Mouse (Mus musculus) megakaryocyte, embryonic 14.5 days (primary cell): Measurements from ENCODE around the gene Wfikkn1. TPM values are rescaled to one million over a fixed set of nuclear protein-coding genes. Genes with fewer than 3 reads are reported as not detected.

ENCODE experiments used
- H3K27me3 ChIP-seq: replicated peaks from 2 replicates; pipeline ENCODE3; 2012; ENCODE audit warnings: inconsistent platforms
- H3K36me3 ChIP-seq: replicated peaks from 2 replicates; pipeline ENCODE3; 2012; ENCODE audit warnings: low read length, inconsistent platforms, mixed read lengths
- H3K4me1 ChIP-seq: 2 replicates; pipeline ENCODE4 v1.6.1; 2012; ENCODE audit warnings: inconsistent platforms
- H3K4me3 ChIP-seq: replicated peaks from 2 replicates; pipeline ENCODE3; 2012; ENCODE audit warnings: moderate library complexity, mild to moderate bottlenecking, inconsistent platforms
- H3K9me3 ChIP-seq: 2 replicates; pipeline ENCODE4 v1.6.1; 2012; ENCODE audit warnings: inconsistent platforms
- FLI1 ChIP-seq: IDR thresholded peaks from 2 replicates; pipeline ENCODE4 v1.6.1; 2012; ENCODE audit warnings: low read length, inconsistent platforms, mixed read lengths
- GATA1 ChIP-seq: IDR thresholded peaks from 3 replicates; pipeline ENCODE4 v1.6.1; 2012; ENCODE audit warnings: mixed read lengths, low read length, inconsistent platforms, borderline replicate concordance
- polyA plus RNA-seq: library from polyadenylated mRNA; stranded (reverse); fragments of >175 nt; gene quantifications from 2 replicates; pipeline ENCODE4 v1.2.3, GENCODE M21; 2012; ENCODE audit warnings: low replicate concordance; ENCODE audit not compliant: insufficient read depth

Wfikkn1 gene
- polyA plus RNA-seq, 1 experiment: 1.9 TPM

DNA sequence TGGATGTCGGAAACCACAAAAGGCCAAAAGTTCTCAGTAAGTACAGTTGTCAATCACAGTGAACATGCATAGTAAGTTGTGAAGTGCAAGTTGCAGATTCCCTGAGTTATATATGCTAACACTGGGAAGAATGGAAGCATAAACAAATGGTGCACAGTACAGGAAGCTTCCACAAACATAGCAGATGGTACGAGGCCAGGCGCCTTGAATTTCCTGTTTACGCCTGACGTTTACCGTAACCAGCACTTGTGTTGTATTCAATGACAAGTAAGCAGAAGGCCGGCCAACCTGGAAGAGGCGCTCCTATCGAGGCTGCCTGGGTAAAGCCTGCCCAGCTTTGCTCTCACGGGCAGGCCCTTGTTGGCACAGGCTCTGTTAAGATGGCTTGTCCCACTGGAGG is 6.8 kb upstream of the Wfikkn1 start:
- Histone ChIP-seq H3K36me3 (peaks cover 91% of the 10 kb centered on the region), H3K4me3 (no peak overlapping the region)

DNA sequence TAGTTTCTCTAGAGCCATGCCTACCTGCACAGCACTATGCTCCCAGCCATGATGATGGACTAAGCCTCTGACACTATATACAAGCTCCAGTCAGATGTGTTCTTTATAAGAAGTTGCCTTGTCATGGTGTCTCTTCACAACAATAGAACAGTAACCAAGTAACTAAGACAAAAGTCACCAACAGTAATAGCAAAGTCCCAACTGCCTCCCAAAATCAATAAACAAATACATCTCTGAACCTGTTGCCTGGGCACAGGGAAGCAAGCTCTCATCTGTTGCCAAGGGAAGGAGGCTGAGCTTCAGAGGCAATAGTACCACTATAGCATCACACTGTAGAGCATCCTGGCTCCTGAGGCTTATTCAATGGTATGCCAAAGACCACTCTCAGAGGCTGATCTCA is 6.1 kb upstream of the Wfikkn1 start:
- no peaks in the 10 kb centered on the region for H3K27me3 ChIP-seq
- TF ChIP-seq FLI1 (no peak), GATA1 (no peak)
- peaks cover 95% of the 10 kb centered on the region for H3K36me3 ChIP-seq
- peaks cover 34% of the 10 kb centered on the region for H3K4me1 ChIP-seq
- no peaks in the 10 kb centered on the region for H3K9me3 ChIP-seq
- no peak overlapping the region for H3K4me3 ChIP-seq

More for the DNA sequence above, 6.8 kb upstream of the Wfikkn1 start:
- H3K27me3 ChIP-seq: no peaks in the 10 kb centered on the region
- no peaks in the 10 kb centered on the region for H3K9me3 ChIP-seq
- H3K4me1 ChIP-seq: peaks cover 30% of the 10 kb centered on the region
- no peak for TF ChIP-seq FLI1

GRCm38 (mm10) chr17:25885636-25886035 is 5.0 kb upstream of the Wfikkn1 start:
- H3K27me3 ChIP-seq: no peaks in the 10 kb centered on the region
- H3K4me1 ChIP-seq: peaks cover 41% of the 10 kb centered on the region
- TF ChIP-seq GATA1: no peak
- no peak for TF ChIP-seq FLI1
- no peaks in the 10 kb centered on the region for H3K9me3 ChIP-seq
- H3K4me3 ChIP-seq: no peak overlapping the region
- H3K36me3 ChIP-seq: peaks cover 95% of the 10 kb centered on the region

DNA sequence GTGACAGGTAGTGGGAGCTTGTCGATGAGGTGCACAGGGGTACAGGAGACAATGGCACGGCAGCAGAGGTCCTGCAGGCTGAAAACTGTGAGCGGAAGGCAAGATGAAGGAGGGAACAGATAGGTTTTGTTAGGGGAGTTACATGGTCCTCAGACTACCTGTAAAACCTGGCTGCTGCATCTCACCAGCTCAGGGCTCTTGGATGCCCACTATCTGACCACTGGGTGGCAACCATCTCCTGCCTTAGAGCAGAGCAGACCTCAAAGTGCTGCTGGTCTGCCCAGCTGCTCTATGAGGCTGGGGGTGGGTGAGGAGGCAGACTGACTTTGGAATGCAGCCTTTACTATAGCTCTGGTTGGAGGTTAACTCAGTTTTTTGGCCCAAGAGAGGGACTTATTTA is 3.2 kb upstream of the Wfikkn1 start:
- Histone ChIP-seq H3K36me3 (peaks cover 95% of the 10 kb centered on the region), H3K27me3 (no peaks in the 10 kb centered on the region), H3K4me3 (no peak overlapping the region), H3K9me3 (no peaks in the 10 kb centered on the region), H3K4me1 (peaks cover 47% of the 10 kb centered on the region)
- TF ChIP-seq FLI1: no peak

DNA sequence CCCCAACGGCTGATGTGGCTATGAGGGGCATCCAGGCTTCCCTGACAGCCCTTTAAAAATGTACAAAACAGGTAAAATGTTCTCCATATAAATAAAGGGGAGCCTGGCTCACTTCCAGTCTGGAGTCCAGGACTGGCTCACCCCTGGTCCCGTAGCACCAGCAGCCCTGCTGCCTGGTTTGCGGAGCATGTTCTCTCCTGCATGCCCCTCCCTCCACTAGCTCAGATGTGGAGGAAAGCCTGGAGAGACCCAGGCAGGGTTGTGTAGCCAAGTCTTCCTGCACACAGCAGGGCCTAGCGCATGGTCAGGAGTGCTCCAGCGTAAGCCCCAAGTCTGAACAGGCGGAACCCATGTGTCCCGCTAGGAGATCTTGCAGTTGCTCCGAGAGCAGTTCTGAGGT is 2.6 kb upstream of the Wfikkn1 start:
- H3K9me3 ChIP-seq: no peaks in the 10 kb centered on the region

GRCm38 (mm10) chr17:25882306-25882705 is 1.6 kb upstream of the Wfikkn1 start:
- no peaks in the 10 kb centered on the region for H3K27me3 ChIP-seq
- H3K4me1 ChIP-seq: peaks cover 41% of the 10 kb centered on the region
- peak overlapping the region; percentile 36 for H3K4me3 ChIP-seq
- TF ChIP-seq FLI1 (no peak), GATA1 (no peak)
- no peaks in the 10 kb centered on the region for H3K9me3 ChIP-seq
- peaks cover 94% of the 10 kb centered on the region for H3K36me3 ChIP-seq

More for the DNA sequence above, 2.6 kb upstream of the Wfikkn1 start:
- no peak overlapping the region for H3K4me3 ChIP-seq
- TF ChIP-seq FLI1: no peak
- no peak for TF ChIP-seq GATA1
- no peaks in the 10 kb centered on the region for H3K27me3 ChIP-seq
- H3K36me3 ChIP-seq: peaks cover 95% of the 10 kb centered on the region
- peaks cover 47% of the 10 kb centered on the region for H3K4me1 ChIP-seq

- Histone ChIP-seq H3K4me1 (peaks cover 40% of the 10 kb centered on the region), H3K36me3 (peaks cover 93% of the 10 kb centered on the region), H3K4me3 (no peak overlapping the region), H3K9me3 (no peaks in the 10 kb centered on the region), H3K27me3 (no peaks in the 10 kb centered on the region)
- TF ChIP-seq FLI1 (no peak), GATA1 (no peak)
Measured at GRCm38 (mm10) chr17:25881691-25882090, 1.0 kb upstream of the Wfikkn1 start.

DNA sequence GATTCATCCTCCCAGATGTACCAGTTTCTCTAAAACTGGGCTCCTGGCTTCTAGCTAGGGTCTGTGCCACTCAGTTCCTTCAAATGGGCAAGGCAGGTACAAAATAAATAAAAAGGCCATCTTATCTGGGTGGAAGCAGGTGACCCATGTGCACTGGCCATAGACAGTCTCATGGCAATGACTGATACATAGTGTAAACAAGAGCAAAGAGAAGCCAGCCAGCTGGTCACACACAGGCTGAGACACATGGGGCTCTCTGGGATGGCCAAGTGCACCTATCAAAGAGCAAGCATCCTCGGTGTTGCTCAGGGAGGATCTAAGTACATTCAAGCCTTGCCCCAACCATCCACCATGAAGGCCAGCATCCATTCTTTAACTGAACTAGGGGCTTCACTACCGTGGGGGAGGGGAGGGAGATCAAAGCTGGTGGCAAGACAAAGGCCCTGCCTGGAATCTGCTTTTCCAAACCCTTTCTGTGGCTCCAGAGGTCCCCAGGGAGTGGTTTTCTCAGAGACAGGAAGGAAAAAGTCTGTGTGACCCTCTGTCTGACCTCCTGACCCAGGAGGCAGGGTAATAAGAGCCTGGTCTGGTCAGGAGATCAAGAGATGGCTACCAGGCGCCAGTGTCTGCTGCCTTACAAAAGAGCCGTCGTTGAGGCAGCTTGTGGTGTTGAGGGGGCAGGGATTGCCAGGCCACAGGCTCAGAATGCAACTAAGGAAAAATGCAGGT is 419 bp upstream of the Wfikkn1 start:
- H3K27me3 ChIP-seq: no peaks in the 10 kb centered on the region
- TF ChIP-seq GATA1: no peak
- no peak for TF ChIP-seq FLI1
- no peak overlapping the region for H3K4me3 ChIP-seq
- peaks cover 40% of the 10 kb centered on the region for H3K4me1 ChIP-seq
- H3K9me3 ChIP-seq: no peaks in the 10 kb centered on the region
- H3K36me3 ChIP-seq: peaks cover 91% of the 10 kb centered on the region

DNA sequence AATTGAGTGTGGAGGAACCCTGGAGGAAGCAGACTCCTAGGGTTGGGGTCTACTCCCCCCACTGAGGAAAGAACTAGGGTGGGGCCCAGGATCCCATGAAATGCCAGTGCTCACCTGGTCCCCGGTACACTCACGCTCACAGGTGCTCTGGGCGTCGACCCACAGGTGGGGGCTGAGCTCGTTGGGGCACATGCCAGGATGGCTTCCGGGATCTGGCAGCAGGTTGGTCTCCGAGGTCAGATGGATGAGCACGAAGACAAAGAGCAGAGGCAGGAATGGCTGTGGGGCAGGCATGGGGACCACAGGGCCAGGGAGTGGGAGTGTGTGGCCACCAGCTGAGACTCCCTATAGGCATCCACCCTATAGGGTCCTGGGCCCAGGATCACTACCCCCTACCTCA is 908 bp downstream of the Wfikkn1 start:
- TF ChIP-seq GATA1 (no peak), FLI1 (no peak)
- peaks cover 78% of the 10 kb centered on the region for H3K36me3 ChIP-seq
- H3K9me3 ChIP-seq: no peaks in the 10 kb centered on the region
- H3K4me3 ChIP-seq: no peak overlapping the region
- no peaks in the 10 kb centered on the region for H3K27me3 ChIP-seq
- peaks cover 40% of the 10 kb centered on the region for H3K4me1 ChIP-seq

DNA sequence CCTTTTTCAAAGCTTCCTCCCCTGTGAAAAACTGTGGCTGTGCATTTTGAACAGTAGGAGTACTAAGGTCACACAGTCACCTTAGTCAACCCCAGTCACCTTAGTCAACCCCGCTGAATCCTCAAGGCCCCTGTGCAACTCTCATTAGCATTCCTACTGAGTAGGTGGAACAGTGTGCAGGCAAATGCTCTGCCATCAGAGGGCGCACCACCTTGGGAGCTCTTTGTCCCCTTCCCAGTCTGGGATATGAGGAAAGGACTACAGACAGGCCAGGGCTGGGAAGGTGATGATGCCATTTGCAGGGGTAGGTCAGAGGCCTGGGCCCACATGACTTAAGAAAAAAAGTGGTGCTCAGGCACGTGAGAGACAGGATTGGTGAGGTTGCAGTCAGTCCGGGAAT is 1.4 kb downstream of the Wfikkn1 start:
- Histone ChIP-seq H3K4me1 (peaks cover 45% of the 10 kb centered on the region), H3K9me3 (no peaks in the 10 kb centered on the region), H3K27me3 (no peaks in the 10 kb centered on the region), H3K36me3 (peaks cover 73% of the 10 kb centered on the region), H3K4me3 (no peak overlapping the region)
- no peak for TF ChIP-seq GATA1
- no peak for TF ChIP-seq FLI1
